Mouse (Mus musculus) forebrain, embryonic 11.5 days (tissue): ENCODE measurements around the gene Banf1. TPM values are rescaled to one million over a fixed set of nuclear protein-coding genes. Genes with fewer than 3 reads are reported as not detected.

Source experiments
- ATAC-seq: fragments of 200-750 bp; cut with Nextera tagmentation; replicated peaks from 2 replicates; pipeline ENCODE4 v1.8.0; 2017; ENCODE audit warnings: moderate TSS enrichment; ENCODE audit not compliant: low FRiP score
- DNase-seq: peaks from one replicate; pipeline ENCODE4 v3.0.0-alpha.2; 2017; ENCODE audit warnings: low spot score
- H3K27ac ChIP-seq: fragments of 300-500 bp; sonication (generic); 2 replicates; pipeline ENCODE4 v1.5.1; 2014; ENCODE audit warnings: low read depth, low read length
- H3K27me3 ChIP-seq: fragments of 300-500 bp; sonication (generic); 2 replicates; pipeline ENCODE4 v1.6.1; 2014; ENCODE audit warnings: mild to moderate bottlenecking, low read length, mixed read lengths; ENCODE audit not compliant: control insufficient read depth, insufficient read depth
- H3K36me3 ChIP-seq: fragments of 300-500 bp; sonication (generic); 2 replicates; pipeline ENCODE4 v1.6.1; 2014; ENCODE audit warnings: mild to moderate bottlenecking, low read length, moderate library complexity, mixed read lengths; ENCODE audit not compliant: control insufficient read depth, insufficient read depth
- H3K4me1 ChIP-seq: fragments of 300-500 bp; sonication (generic); replicated peaks from 2 replicates; pipeline ENCODE4 v1.6.1; 2014; ENCODE audit warnings: low read length, mixed read lengths; ENCODE audit not compliant: control insufficient read depth, insufficient read depth
- H3K4me2 ChIP-seq: fragments of 300-500 bp; sonication (generic); 2 replicates; pipeline ENCODE4 v1.6.1; 2014; ENCODE audit warnings: low read depth, mild to moderate bottlenecking, low read length, moderate library complexity, mixed read lengths; ENCODE audit not compliant: severe bottlenecking
- H3K4me3 ChIP-seq: fragments of 300-500 bp; sonication (generic); 2 replicates; pipeline ENCODE4 v1.5.1; 2014; ENCODE audit warnings: low read depth, low read length
- H3K9ac ChIP-seq: fragments of 300-500 bp; sonication (generic); 2 replicates; pipeline ENCODE4 v1.6.1; 2014; ENCODE audit warnings: low read length
- H3K9me3 ChIP-seq: fragments of 300-500 bp; sonication (generic); 2 replicates; pipeline ENCODE4 v1.6.1; 2016; ENCODE audit warnings: low read length, mixed read lengths; ENCODE audit not compliant: control insufficient read depth
- WGBS: fragments of 180-500 bp; shearing (Covaris S2); extraction: QIAGEN DNeasy Blood & Tissue Kit; methylation state at CpG from one replicate; pipeline ENCODE4 v1.1.7; 2014; 5-methylcytosine and 5-hydroxymethylcytosine counted together
- polyA plus RNA-seq: library from polyadenylated mRNA; unstranded; fragments of >200 nt; fragmentation: Nextera tagmentation; extraction: Ambion mirVana; gene quantifications from 2 replicates; pipeline ENCODE4 v1.2.1, GENCODE M21; 2014

The Banf1 gene
- polyA plus RNA-seq: 470 and 498 TPM in 2 replicates

DNA sequence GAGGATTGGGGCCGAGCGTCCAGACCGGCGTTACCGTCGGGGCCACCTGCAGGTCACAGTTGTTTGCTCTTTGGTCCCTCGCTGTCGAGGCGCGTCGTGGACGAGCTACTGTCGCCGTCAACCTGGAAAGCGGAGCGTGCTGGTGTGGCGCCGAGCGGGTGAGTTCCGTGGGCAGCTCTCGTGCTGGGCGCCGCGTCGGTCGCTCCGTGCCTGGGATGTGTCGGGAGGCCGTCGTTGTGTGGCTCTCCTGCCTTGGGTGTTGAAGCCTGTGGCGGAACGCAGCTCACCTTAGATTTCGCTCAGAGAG is at the start of gene Banf1:
Gene Banf1, minus strand, starts transcription at position 116 of the 307 bp plus-strand sequence.
- ATAC-seq (no peak), DNase-seq (no peak)
- no peaks in the 10 kb centered on the region for H3K9me3 ChIP-seq
- H3K9ac ChIP-seq: peak within 1 kb of the TSS; percentile 89
- WGBS: under 1% methylated on average over 33 of the region's 33 CpGs
- peaks cover 10% of the 10 kb centered on the region for H3K4me1 ChIP-seq
- H3K36me3 ChIP-seq: peaks cover 17% of the 10 kb centered on the region
- H3K4me2 ChIP-seq: peak within 1 kb of the TSS; percentile 91
- peak within 1 kb of the TSS; percentile 92 for H3K4me3 ChIP-seq
- peak within 1 kb of the TSS; percentile 84 for H3K27ac ChIP-seq
- H3K27me3 ChIP-seq: no peaks in the 10 kb centered on the region

GRCm38 (mm10) chr19:5414534-5414957 is 47.6 kb upstream of the Banf1 start:
- 68% methylated on average over 2 of the region's 2 CpGs for WGBS
- Histone ChIP-seq H3K27me3 (no peaks in the 10 kb centered on the region), H3K4me1 (no peaks in the 10 kb centered on the region), H3K27ac (no peak overlapping the region), H3K9me3 (no peaks in the 10 kb centered on the region), H3K4me2 (no peak overlapping the region), H3K9ac (no peak overlapping the region), H3K36me3 (no peaks in the 10 kb centered on the region), H3K4me3 (no peak overlapping the region)
- DNase-seq (no peak), ATAC-seq (no peak)

- 70% methylated on average over 4 of the region's 4 CpGs for WGBS
- Histone ChIP-seq H3K9me3 (no peaks in the 10 kb centered on the region), H3K27ac (no peak overlapping the region), H3K4me1 (no peaks in the 10 kb centered on the region), H3K27me3 (no peaks in the 10 kb centered on the region), H3K9ac (no peak overlapping the region), H3K4me2 (no peak overlapping the region), H3K36me3 (no peaks in the 10 kb centered on the region), H3K4me3 (no peak overlapping the region)
- DNase-seq: no peak
- ATAC-seq: no peak
These were observed 46.9 kb upstream of the Banf1 start for GRCm38 (mm10) chr19:5413840-5414239.

- H3K4me2 ChIP-seq: no peak overlapping the region
- no peak for ATAC-seq
- H3K4me1 ChIP-seq: peaks cover 3% of the 10 kb centered on the region; the same call in 1 of the 2 replicates
- no peaks in the 10 kb centered on the region for H3K9me3 ChIP-seq
- no peaks in the 10 kb centered on the region for H3K27me3 ChIP-seq
- H3K36me3 ChIP-seq: no peaks in the 10 kb centered on the region
- 78% methylated on average over 5 of the region's 5 CpGs for WGBS
- no peak overlapping the region for H3K9ac ChIP-seq
- H3K27ac ChIP-seq: no peak overlapping the region
- H3K4me3 ChIP-seq: no peak overlapping the region
- DNase-seq: no peak
These were observed 45.0 kb upstream of the Banf1 start for GRCm38 (mm10) chr19:5411961-5412360.

- no peaks in the 10 kb centered on the region for H3K36me3 ChIP-seq
- H3K4me1 ChIP-seq: peaks cover 3% of the 10 kb centered on the region; the same call in 1 of the 2 replicates
- H3K9me3 ChIP-seq: no peaks in the 10 kb centered on the region
- ATAC-seq: no peak
- H3K4me2 ChIP-seq: no peak overlapping the region
- H3K27me3 ChIP-seq: no peaks in the 10 kb centered on the region
- no peak overlapping the region for H3K4me3 ChIP-seq
- DNase-seq: no peak
- 91% methylated on average over 5 of the region's 5 CpGs for WGBS
- H3K27ac ChIP-seq: no peak overlapping the region
- H3K9ac ChIP-seq: no peak overlapping the region
These were observed 43.7 kb upstream of the Banf1 start for GRCm38 (mm10) chr19:5410641-5411040.

GRCm38 (mm10) chr19:5409068-5409467 is 42.1 kb upstream of the Banf1 start:
- H3K36me3 ChIP-seq: no peaks in the 10 kb centered on the region
- H3K9me3 ChIP-seq: no peaks in the 10 kb centered on the region
- H3K4me2 ChIP-seq: no peak overlapping the region
- 81% methylated on average over 5 of the region's 5 CpGs for WGBS
- no peak overlapping the region for H3K27ac ChIP-seq
- no peak for ATAC-seq
- peaks cover 3% of the 10 kb centered on the region; the same call in 1 of the 2 replicates for H3K4me1 ChIP-seq
- H3K4me3 ChIP-seq: no peak overlapping the region
- no peak overlapping the region for H3K9ac ChIP-seq
- DNase-seq: no peak
- no peaks in the 10 kb centered on the region for H3K27me3 ChIP-seq

GRCm38 (mm10) chr19:5408057-5409001 is 41.4 kb upstream of the Banf1 start:
- Histone ChIP-seq H3K4me1 (peaks cover 3% of the 10 kb centered on the region; the same call in 1 of the 2 replicates), H3K36me3 (no peaks in the 10 kb centered on the region), H3K27me3 (no peaks in the 10 kb centered on the region), H3K4me2 (no peak overlapping the region), H3K9ac (no peak overlapping the region; the same call in 1 of the 2 replicates), H3K27ac (no peak overlapping the region), H3K9me3 (no peaks in the 10 kb centered on the region), H3K4me3 (0 out of 2 replicates have a peak overlapping the region, but pooled peaks have one; percentile 53)
- 93% methylated on average over 13 of the region's 13 CpGs for WGBS
- DNase-seq (no peak), ATAC-seq (no peak)

DNA sequence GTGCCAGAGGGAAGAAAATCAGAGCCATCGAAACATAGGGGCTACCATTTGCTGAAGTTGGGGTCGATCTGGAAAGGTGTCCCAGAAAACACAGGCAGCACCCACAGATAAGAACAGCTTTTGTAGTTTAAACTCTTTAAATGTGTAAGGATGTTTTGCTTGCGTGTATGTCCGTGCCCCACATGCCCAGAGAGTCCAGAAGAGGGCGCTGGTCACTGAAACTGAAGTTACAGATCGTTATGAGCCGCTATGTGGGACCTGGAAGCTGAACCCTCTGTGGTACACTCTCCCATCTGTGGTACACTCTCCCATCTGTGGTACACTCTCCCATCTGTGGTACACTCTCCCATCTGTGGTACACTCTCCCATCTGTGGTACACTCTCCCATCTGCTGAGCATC is 40.2 kb upstream of the Banf1 start:
- Histone ChIP-seq H3K9me3 (no peaks in the 10 kb centered on the region), H3K36me3 (no peaks in the 10 kb centered on the region), H3K9ac (peak overlapping the region; percentile 71)

More for the DNA sequence above, 40.2 kb upstream of the Banf1 start:
- 20% methylated on average over 7 of the region's 7 CpGs for whole genome bisulfite sequencing
- Histone ChIP-seq H3K4me1 (peaks cover 3% of the 10 kb centered on the region; the same call in 1 of the 2 replicates), H3K27ac (peak overlapping the region; percentile 75; the same call in 1 of the 2 replicates), H3K4me2 (peak overlapping the region; percentile 80), H3K27me3 (no peaks in the 10 kb centered on the region), H3K4me3 (peak overlapping the region; percentile 53)
- peak; percentile 36; the same call in 1 of the 2 replicates for ATAC-seq
- DNase-seq: peak; percentile 74
